Mouse (Mus musculus) midbrain, embryonic 15.5 days (tissue): ENCODE results near the gene Pi4k2b. TPM values are rescaled to one million over a fixed set of nuclear protein-coding genes. Genes with fewer than 3 reads are reported as not detected.
"Not testable (repeated sequence)": the region's sequence is repeated elsewhere in the genome, so short reads cannot be mapped to it uniquely, and the experiment has no call there.

Source experiments
- ATAC-seq: fragments of 200-750 bp; cut with Nextera tagmentation; replicated peaks from 2 replicates; pipeline ENCODE4 v1.8.0; 2017; ENCODE audit warnings: moderate TSS enrichment
- H3K27ac ChIP-seq: fragments of 300-500 bp; sonication (generic); 2 replicates; pipeline ENCODE4 v1.5.1; 2015; ENCODE audit warnings: mild to moderate bottlenecking, inconsistent platforms
- H3K27me3 ChIP-seq: fragments of 300-500 bp; sonication (generic); replicated peaks from 2 replicates; pipeline ENCODE4 v1.6.1; 2015; ENCODE audit warnings: inconsistent platforms
- H3K36me3 ChIP-seq: fragments of 300-500 bp; sonication (generic); replicated peaks from 2 replicates; pipeline ENCODE4 v1.6.1; 2015; ENCODE audit warnings: inconsistent platforms
- H3K4me1 ChIP-seq: fragments of 300-500 bp; sonication (generic); 2 replicates; pipeline ENCODE4 v1.6.1; 2015; ENCODE audit warnings: inconsistent platforms
- H3K4me2 ChIP-seq: fragments of 300-500 bp; sonication (generic); 2 replicates; pipeline ENCODE4 v1.6.1; 2015; ENCODE audit warnings: inconsistent platforms, mild to moderate bottlenecking, moderate library complexity
- H3K4me3 ChIP-seq: fragments of 300-500 bp; sonication (generic); 2 replicates; pipeline ENCODE4 v1.5.1; 2015; ENCODE audit warnings: mild to moderate bottlenecking, inconsistent platforms
- H3K9ac ChIP-seq: fragments of 300-500 bp; sonication (generic); 2 replicates; pipeline ENCODE4 v1.6.1; 2015; ENCODE audit warnings: mild to moderate bottlenecking, inconsistent platforms
- H3K9me3 ChIP-seq: fragments of 300-500 bp; sonication (generic); 2 replicates; pipeline ENCODE4 v1.6.1; 2016; ENCODE audit warnings: inconsistent platforms
- WGBS: fragments of 180-500 bp; shearing (Covaris S2); methylation state at CpG from one replicate; pipeline ENCODE4 v1.1.7; 2015; ENCODE audit warnings: mixed read lengths; 5-methylcytosine and 5-hydroxymethylcytosine counted together
- polyA plus RNA-seq: library from polyadenylated mRNA; unstranded; fragments of >200 nt; fragmentation: Nextera tagmentation; extraction: Ambion mirVana; gene quantifications from 2 replicates; pipeline ENCODE4 v1.2.1, GENCODE M21; 2015

Gene Pi4k2b
- polyA plus RNA-seq: 3.3 and 3.4 TPM in 2 replicates

GRCm38 (mm10) chr5:52741391-52742111 lies at the start of gene Pi4k2b:
TSS of gene Pi4k2b (plus strand) at chr5:52741574.
- H3K27me3 ChIP-seq: no peaks in the 10 kb centered on the region
- peak within 1 kb of the TSS; percentile 92 for H3K4me2 ChIP-seq
- H3K9ac ChIP-seq: peak within 1 kb of the TSS; percentile 54
- H3K36me3 ChIP-seq: no peaks in the 10 kb centered on the region
- no peaks in the 10 kb centered on the region for H3K9me3 ChIP-seq
- ATAC-seq: peak; percentile 93
- WGBS: under 1% methylated on average over 75 of the region's 75 CpGs
- H3K27ac ChIP-seq: 0 out of 2 replicates have a peak within 1 kb of the TSS, but pooled peaks have one; percentile 20
- H3K4me1 ChIP-seq: no peaks in the 10 kb centered on the region
- peak within 1 kb of the TSS; percentile 64 for H3K4me3 ChIP-seq

DNA sequence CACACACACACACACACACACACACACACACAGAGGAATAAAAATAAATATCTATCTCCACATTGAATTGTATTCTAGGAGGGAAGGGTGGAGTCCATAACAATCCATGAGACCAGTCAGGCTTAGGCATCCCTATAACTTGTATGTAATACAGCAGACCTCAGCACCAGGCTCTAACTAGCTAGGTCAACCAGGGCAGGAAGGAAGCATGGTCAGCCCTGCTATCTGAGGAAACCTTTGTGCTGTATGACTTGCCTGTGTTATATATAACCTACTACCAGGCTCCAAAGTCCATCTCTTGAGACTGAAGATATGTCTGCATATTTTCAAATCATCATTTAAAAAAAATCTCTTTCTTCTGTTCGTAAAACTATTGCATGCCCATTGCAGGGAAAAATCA lies 44.1 kb upstream of the Pi4k2b start:
- H3K4me2 ChIP-seq: no peak overlapping the region
- H3K27ac ChIP-seq: no peak overlapping the region
- no peaks in the 10 kb centered on the region for H3K9me3 ChIP-seq
- H3K4me3 ChIP-seq: no peak overlapping the region
- H3K4me1 ChIP-seq: no peaks in the 10 kb centered on the region
- no peak for ATAC-seq
- no peak overlapping the region for H3K9ac ChIP-seq
- 94% methylated on average over 1 of the region's 1 CpGs for WGBS
- H3K27me3 ChIP-seq: no peaks in the 10 kb centered on the region
- no peaks in the 10 kb centered on the region for H3K36me3 ChIP-seq

DNA sequence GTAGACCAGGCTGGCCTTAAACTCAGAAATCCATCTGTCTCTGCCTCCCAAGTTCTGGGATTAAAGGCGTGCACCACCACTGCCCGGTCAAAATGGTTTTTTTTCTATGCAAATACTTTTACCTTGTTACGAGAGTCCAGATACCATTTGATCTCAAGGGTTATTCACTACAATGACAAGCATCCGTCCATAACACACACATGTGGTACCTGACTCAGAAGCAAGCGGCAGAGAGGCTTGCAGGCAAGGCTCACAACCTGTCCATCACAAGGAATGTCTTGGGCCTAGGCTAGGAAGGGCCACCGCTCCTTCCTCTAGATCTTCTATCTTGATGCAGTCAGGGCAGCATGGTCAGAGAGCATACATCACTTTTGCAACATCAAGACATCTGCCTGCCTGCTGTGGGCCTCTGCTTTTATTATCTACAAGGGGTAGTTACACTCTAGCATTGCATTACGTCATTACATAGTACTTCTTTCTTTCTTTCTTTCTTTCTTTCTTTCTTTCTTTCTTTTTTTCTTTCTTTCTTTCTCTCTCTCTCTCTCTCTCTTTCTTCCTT lies 43.4 kb upstream of the Pi4k2b start:
- not testable (repeated sequence) for H3K4me1 ChIP-seq, H3K36me3 ChIP-seq, ATAC-seq, H3K9ac ChIP-seq, H3K27ac ChIP-seq, H3K27me3 ChIP-seq, H3K4me3 ChIP-seq, H3K9me3 ChIP-seq, H3K4me2 ChIP-seq
- 91% methylated on average over 7 of the region's 7 CpGs for WGBS

DNA sequence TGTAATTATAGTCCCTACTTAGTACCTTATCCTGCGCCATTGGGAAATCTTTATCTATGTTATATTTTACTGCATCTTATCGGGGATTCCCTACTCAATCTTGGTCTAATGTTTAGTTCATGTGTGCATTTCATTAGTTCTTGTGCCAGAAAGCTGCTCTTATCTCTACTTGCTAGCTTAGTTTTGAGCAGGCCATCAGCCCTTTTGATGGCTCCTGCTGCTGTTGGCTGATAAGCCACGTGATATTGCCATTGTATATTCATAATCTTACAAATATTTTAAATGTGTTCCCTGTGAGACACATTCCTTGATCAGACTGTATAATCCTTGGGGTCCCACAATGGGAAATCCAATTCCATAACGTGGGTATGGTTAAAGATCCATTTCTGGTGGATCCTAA lies 36.8 kb upstream of the Pi4k2b start:
- Histone ChIP-seq H3K4me2 (no peak overlapping the region), H3K4me3 (no peak overlapping the region), H3K9me3 (no peaks in the 10 kb centered on the region), H3K27ac (no peak overlapping the region), H3K27me3 (no peaks in the 10 kb centered on the region), H3K9ac (no peak overlapping the region), H3K4me1 (no peaks in the 10 kb centered on the region), H3K36me3 (no peaks in the 10 kb centered on the region)
- 77% methylated on average over 4 of the region's 4 CpGs for WGBS
- no peak for ATAC-seq

DNA sequence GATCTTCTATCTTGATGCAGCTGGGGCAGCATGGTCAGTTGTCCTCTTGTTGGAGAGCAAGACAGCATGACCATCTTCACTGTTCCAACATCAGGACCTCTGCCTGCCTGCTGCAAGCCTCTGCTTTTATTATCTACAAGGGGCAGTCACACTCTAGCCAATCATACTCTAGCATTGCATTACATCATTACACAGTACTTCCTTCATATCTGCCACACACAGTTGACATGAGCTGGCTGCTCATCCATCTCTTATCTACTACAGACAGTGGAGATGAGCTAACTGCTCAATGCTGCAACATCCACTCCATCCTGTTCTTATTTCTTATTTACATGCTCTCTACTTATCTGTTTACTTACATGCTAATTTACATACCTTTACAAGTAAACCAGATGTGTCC lies 28.7 kb upstream of the Pi4k2b start:
- Histone ChIP-seq H3K9me3 (no peaks in the 10 kb centered on the region), H3K4me3 (no peak overlapping the region), H3K27me3 (no peaks in the 10 kb centered on the region), H3K9ac (no peak overlapping the region), H3K27ac (no peak overlapping the region), H3K36me3 (no peaks in the 10 kb centered on the region), H3K4me1 (no peaks in the 10 kb centered on the region), H3K4me2 (no peak overlapping the region)
- no peak for ATAC-seq

DNA sequence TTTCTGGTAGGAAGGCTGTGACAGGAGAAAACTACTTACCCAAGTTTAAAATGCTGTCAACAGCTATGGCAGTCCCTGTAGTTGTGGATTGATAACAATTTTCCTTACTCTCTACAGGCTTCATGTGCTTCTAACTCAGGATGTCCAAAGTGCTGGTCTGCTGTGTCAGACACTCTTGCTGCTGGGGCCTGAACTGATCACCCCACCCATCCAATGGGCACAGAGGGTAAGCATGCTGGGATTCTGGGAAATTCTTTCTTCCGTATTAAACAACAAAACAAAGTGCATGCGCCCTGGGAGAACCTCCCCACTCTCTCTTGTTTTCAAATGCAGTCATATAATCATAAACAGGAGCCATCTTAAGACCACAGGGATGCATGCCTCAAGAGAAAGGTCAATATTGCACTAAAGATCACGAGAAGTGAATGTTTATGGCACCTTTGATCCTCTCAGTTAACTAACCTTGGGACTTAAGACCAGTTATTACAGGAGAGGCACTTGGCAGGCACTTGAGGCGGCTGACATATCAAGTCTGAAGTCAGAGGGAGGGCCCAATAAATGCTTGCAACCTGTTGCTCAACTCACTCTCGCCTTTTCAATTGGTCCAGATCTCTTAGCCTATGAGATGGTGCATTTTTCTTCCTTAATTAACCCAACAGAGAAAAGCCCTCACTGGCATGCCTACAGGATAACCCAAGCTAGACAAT lies 24.5 kb upstream of the Pi4k2b start:
- no peaks in the 10 kb centered on the region for H3K9me3 ChIP-seq
- H3K27ac ChIP-seq: no peak overlapping the region
- no peak for ATAC-seq
- H3K36me3 ChIP-seq: no peaks in the 10 kb centered on the region
- 87% methylated on average over 5 of the region's 5 CpGs for WGBS
- H3K4me3 ChIP-seq: no peak overlapping the region
- no peaks in the 10 kb centered on the region for H3K27me3 ChIP-seq
- H3K4me1 ChIP-seq: no peaks in the 10 kb centered on the region
- no peak overlapping the region for H3K9ac ChIP-seq
- no peak overlapping the region for H3K4me2 ChIP-seq

DNA sequence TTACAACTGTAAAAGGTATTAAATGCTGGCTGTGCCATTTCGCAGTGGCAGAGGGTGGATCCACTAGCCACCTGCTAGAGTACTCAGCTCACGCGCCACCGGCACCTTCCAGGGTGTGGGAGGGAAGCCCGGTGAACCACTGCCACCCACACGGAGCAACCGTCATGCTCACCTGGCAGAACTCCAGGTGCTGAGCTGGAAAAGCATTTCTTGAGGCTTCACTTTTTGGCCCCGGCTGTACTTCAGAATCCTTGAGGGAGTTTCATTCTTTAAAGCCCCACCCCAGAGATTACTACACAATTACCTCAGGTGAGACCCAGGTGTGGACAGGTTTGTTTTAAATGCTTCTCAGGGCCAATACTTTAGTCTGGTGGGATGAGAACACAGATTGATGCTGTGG lies 20.4 kb upstream of the Pi4k2b start:
- WGBS: 93% methylated on average over 8 of the region's 8 CpGs
- ATAC-seq: no peak

DNA sequence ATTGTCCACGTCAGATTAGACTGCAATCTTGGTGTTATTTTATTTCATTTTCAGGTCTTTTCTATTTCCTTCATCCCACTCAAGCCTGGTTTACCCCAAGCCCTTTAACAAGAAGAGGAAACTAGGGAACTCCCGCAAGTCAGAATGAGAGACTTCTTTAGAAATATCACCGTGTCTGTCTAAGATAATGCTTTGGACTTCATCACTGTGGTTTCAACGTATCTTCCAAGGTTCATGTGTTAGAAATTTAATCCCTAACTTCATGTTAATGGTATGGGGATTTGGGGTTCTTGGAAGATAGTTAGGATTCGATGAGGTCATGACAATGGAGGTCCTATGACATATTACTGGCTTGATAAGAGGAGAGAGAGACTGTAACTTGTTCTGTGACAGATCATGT lies 13.6 kb upstream of the Pi4k2b start:
- no peak overlapping the region for H3K4me3 ChIP-seq
- H3K4me2 ChIP-seq: no peak overlapping the region
- no peaks in the 10 kb centered on the region for H3K9me3 ChIP-seq
- ATAC-seq: no peak
- H3K9ac ChIP-seq: no peak overlapping the region
- no peak overlapping the region for H3K27ac ChIP-seq
- H3K27me3 ChIP-seq: no peaks in the 10 kb centered on the region
- WGBS: 84% methylated on average over 5 of the region's 5 CpGs
- H3K36me3 ChIP-seq: no peaks in the 10 kb centered on the region
- H3K4me1 ChIP-seq: no peaks in the 10 kb centered on the region

More for the DNA sequence above, 20.4 kb upstream of the Pi4k2b start:
- no peak overlapping the region for H3K27ac ChIP-seq
- H3K36me3 ChIP-seq: no peaks in the 10 kb centered on the region
- H3K4me2 ChIP-seq: no peak overlapping the region
- no peak overlapping the region for H3K4me3 ChIP-seq
- no peaks in the 10 kb centered on the region for H3K4me1 ChIP-seq
- H3K27me3 ChIP-seq: no peaks in the 10 kb centered on the region
- no peaks in the 10 kb centered on the region for H3K9me3 ChIP-seq
- no peak overlapping the region for H3K9ac ChIP-seq

GRCm38 (mm10) chr5:52732811-52733210 lies 8.6 kb upstream of the Pi4k2b start:
- ATAC-seq: no peak
- H3K36me3 ChIP-seq: no peaks in the 10 kb centered on the region
- H3K4me2 ChIP-seq: no peak overlapping the region
- H3K9me3 ChIP-seq: no peaks in the 10 kb centered on the region
- H3K4me1 ChIP-seq: no peaks in the 10 kb centered on the region
- no peak overlapping the region for H3K9ac ChIP-seq
- no peaks in the 10 kb centered on the region for H3K27me3 ChIP-seq
- H3K4me3 ChIP-seq: no peak overlapping the region
- H3K27ac ChIP-seq: no peak overlapping the region
- 82% methylated on average over 4 of the region's 4 CpGs for WGBS

- Histone ChIP-seq H3K36me3 (no peaks in the 10 kb centered on the region), H3K27me3 (no peaks in the 10 kb centered on the region), H3K4me2 (no peak overlapping the region), H3K4me1 (no peaks in the 10 kb centered on the region), H3K9me3 (no peaks in the 10 kb centered on the region), H3K4me3 (no peak overlapping the region), H3K27ac (no peak overlapping the region), H3K9ac (no peak overlapping the region)
- no peak for ATAC-seq
- 71% methylated on average over 3 of the region's 3 CpGs for WGBS
Observed at GRCm38 (mm10) chr5:52736046-52736445, 5.3 kb upstream of the Pi4k2b start.

- peak overlapping the region; percentile 64 for H3K4me3 ChIP-seq
- no peaks in the 10 kb centered on the region for H3K4me1 ChIP-seq
- ATAC-seq: peak; percentile 52
- no peaks in the 10 kb centered on the region for H3K9me3 ChIP-seq
- peak overlapping the region; percentile 92 for H3K4me2 ChIP-seq
- no peaks in the 10 kb centered on the region for H3K36me3 ChIP-seq
- WGBS: 3% methylated on average over 17 of the region's 17 CpGs
- H3K27me3 ChIP-seq: no peaks in the 10 kb centered on the region
- peak overlapping the region; percentile 54; the same call in 1 of the 2 replicates for H3K9ac ChIP-seq
- no peak overlapping the region for H3K27ac ChIP-seq
Observed at GRCm38 (mm10) chr5:52742112-52742813, 889 bp downstream of the Pi4k2b start.

DNA sequence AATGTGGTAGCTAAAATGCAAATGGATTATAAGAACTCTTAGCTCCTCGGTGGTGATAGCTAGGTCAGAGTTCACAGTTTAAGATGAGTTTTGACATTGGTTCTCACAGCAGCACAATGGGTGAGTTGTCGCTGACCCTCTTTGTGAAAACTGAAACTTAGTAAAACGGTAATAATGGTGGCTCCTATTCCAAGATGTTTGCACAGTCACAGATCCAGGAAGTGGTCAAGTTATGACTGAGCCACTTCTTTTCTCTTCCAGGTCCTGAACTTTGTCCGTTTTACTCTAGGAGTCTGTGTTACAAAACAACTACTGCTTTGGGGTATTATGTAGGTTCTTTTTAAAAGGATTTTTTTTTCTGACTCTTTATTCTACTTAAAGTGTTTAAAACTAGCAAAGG lies 1.9 kb downstream of the Pi4k2b start:
- Histone ChIP-seq H3K36me3 (no peaks in the 10 kb centered on the region), H3K9ac (no peak overlapping the region), H3K27ac (no peak overlapping the region), H3K9me3 (no peaks in the 10 kb centered on the region), H3K4me3 (no peak overlapping the region), H3K4me2 (no peak overlapping the region), H3K27me3 (no peaks in the 10 kb centered on the region), H3K4me1 (no peaks in the 10 kb centered on the region)
- whole genome bisulfite sequencing: 67% methylated on average over 4 of the region's 4 CpGs
- ATAC-seq: no peak
